Mouse (Mus musculus) lung, postnatal 4 days (tissue): ENCODE measurements around the gene Bsdc1.

Source experiments
- DNase-seq, 2 experiments: peaks; one replicate each; pipeline ENCODE4 v3.0.0; 2021

Bsdc1 gene

GRCm38 (mm10) chr4:129481090-129481489, 19.7 kb downstream of the Bsdc1 start:
- no peak for DNase-seq

- DNase-seq = peak; percentile 70 to 84
These were observed 29.8 kb downstream of the Bsdc1 start, which contains the start of the genes Tssk3 and Fam229a for GRCm38 (mm10) chr4:129490972-129491880. Gene Tssk3 (minus strand): TSS chr4:129491022. Gene Fam229a (plus strand): TSS chr4:129491190.

- DNase-seq = no peak
These were observed 33.3 kb downstream of the Bsdc1 start for GRCm38 (mm10) chr4:129494681-129495080.

- DNase-seq = peak; percentile 37 to 47
These were observed 34.5 kb downstream of the Bsdc1 start for GRCm38 (mm10) chr4:129495672-129496562.

GRCm38 (mm10) chr4:129496631-129497030, 35.2 kb downstream of the Bsdc1 start:
- DNase-seq = peak; percentile 64 to 68

GRCm38 (mm10) chr4:129498941-129499340, 37.6 kb downstream of the Bsdc1 start:
- no peak for DNase-seq

GRCm38 (mm10) chr4:129500017-129500416, 38.6 kb downstream of the Bsdc1 start:
- DNase-seq = no peak

GRCm38 (mm10) chr4:129500607-129501566, 39.5 kb downstream of the Bsdc1 start:
- peak; percentile 95 for DNase-seq

- no peak for DNase-seq
These were observed 41.0 kb downstream of the Bsdc1 start for GRCm38 (mm10) chr4:129502327-129502888.

GRCm38 (mm10) chr4:129502901-129503444, 41.6 kb downstream of the Bsdc1 start:
- DNase-seq = no peak

GRCm38 (mm10) chr4:129505511-129505910, 44.1 kb downstream of the Bsdc1 start:
- DNase-seq = no peak

- no peak for DNase-seq
These were observed 46.3 kb downstream of the Bsdc1 start for GRCm38 (mm10) chr4:129507434-129508236.

- no peak for DNase-seq
These were observed 46.8 kb downstream of the Bsdc1 start for GRCm38 (mm10) chr4:129508237-129508515.

GRCm38 (mm10) chr4:129508834-129509600, 47.6 kb downstream of the Bsdc1 start:
- DNase-seq = peak in 1 of 2 experiments; percentile 44

- no peak for DNase-seq
These were observed 48.3 kb downstream of the Bsdc1 start for GRCm38 (mm10) chr4:129509650-129510049.

- peak in 1 of 2 experiments; percentile 49 for DNase-seq
These were observed 49.5 kb downstream of the Bsdc1 start for GRCm38 (mm10) chr4:129510723-129511412.

- no peak for DNase-seq
These were observed 50.2 kb downstream of the Bsdc1 start for GRCm38 (mm10) chr4:129511413-129512096.

GRCm38 (mm10) chr4:129513086-129513767, 51.8 kb downstream of the Bsdc1 start, which contains the start of gene Marcksl1:
Gene Marcksl1 (plus strand): TSS chr4:129513581.
- DNase-seq = peak; percentile 95
